9 mouse cellular contexts compared by ENCODE assay signal in genomic region chr12:30883986-30884621, GRCm38 (mm10). TPM values are rescaled to one million over a fixed set of nuclear protein-coding genes. Genes with fewer than 3 reads are reported as not detected.
DNase-seq lines count a peak whose midpoint lies in the region; ATAC-seq and TF ChIP-seq lines count a peak whose summit lies in the region.
"Had no signal": no experiment of that assay in that cellular context is flagged by ENCODE, and none has a peak within 500 bp of the region (broad histone marks: within the 10 kb centered on the region; RNA-seq: fewer than 3 reads in every experiment).

TSS of gene Alkal2 (plus strand) at chr12:30884322.

- intact Hi-C loops in left cerebral cortex, adult 2 months (cut with DNase I), result loop anchor here (5.0 to 10.0 kb wide), 2 partner anchors 177 to 829 kb away; no protein-coding TSS in a partner anchor

- H3K4me1 ChIP-seq in hindbrain, postnatal 0 days (ENCODE audit: insufficient read depth, low read length), result peaks cover 7% of the 10 kb centered on the region; the same call in 1 of the 2 replicates
- H3K4me1 ChIP-seq in midbrain, embryonic 10.5 days, result peaks cover 15% of the 10 kb centered on the region

- peak within 1 kb of the TSS; percentile 44 for H3K9ac ChIP-seq in hindbrain, postnatal 0 days (replicated peaks; ENCODE audit: low read length)

- peak within 1 kb of the TSS; percentile 52 for H3K4me3 ChIP-seq in left cerebral cortex, adult 2 months
- H3K4me3 ChIP-seq in hindbrain, postnatal 0 days (ENCODE audit: low read length), result peak within 1 kb of the TSS; percentile 53
- H3K4me3 ChIP-seq in midbrain, embryonic 10.5 days, result peak within 1 kb of the TSS; percentile 72

- H3K4me2 ChIP-seq in hindbrain, postnatal 0 days (ENCODE audit: low read depth, low read length), result peak within 1 kb of the TSS; percentile 99

- peak; percentile 49; the same call in 1 of the 2 replicates for ATAC-seq in hindbrain, postnatal 0 days
- ATAC-seq: Patski had no signal

- DNase-seq in left cerebral cortex, adult 2 months (ENCODE audit: extremely low spot score in 1 of 2, low spot score in 2 of 2), result peak in 1 of 2 experiments; percentile 15
- DNase-seq in left cerebral cortex, adult 11 months (ENCODE audit: low spot score), result no peak
- peak; percentile 53 for DNase-seq in brain, embryonic 14.5 days (ENCODE audit: low read depth)
- DNase-seq in gastrocnemius, postnatal 10 days, result peak; percentile 14
- DNase-seq in hindbrain, postnatal 0 days (ENCODE audit: low spot score), result peak; percentile 14
- DNase-seq in midbrain, embryonic 10.5 days (ENCODE audit: low spot score), result peak; percentile 48
- DNase-seq in urinary bladder, postnatal 25 days (ENCODE audit: low spot score), result no peak
- no peak for DNase-seq in urinary bladder, adult 2 months (ENCODE audit: low spot score)

- TF ChIP-seq CTCF in left cerebral cortex, adult 2 months (IDR thresholded peaks at IDR 0.05), result no peak
- no peak for TF ChIP-seq CTCF in brain, embryonic 14.5 days (IDR thresholded peaks at IDR 0.05; ENCODE audit: borderline replicate concordance, extremely low read depth, insufficient read depth, insufficient read length)
- TF ChIP-seq CTCF in hindbrain, postnatal 0 days (IDR thresholded peaks at IDR 0.05; ENCODE audit: low read depth), result no peak

- peaks cover 14% of the 10 kb centered on the region for H3K27me3 ChIP-seq in hindbrain, postnatal 0 days (ENCODE audit: insufficient read depth, low read length)
- H3K27me3 ChIP-seq in midbrain, embryonic 10.5 days (ENCODE audit: low read depth, poor library complexity, severe bottlenecking), result peaks cover 56% of the 10 kb centered on the region

- H3K27ac ChIP-seq in left cerebral cortex, adult 2 months, result no peak within 1 kb of the TSS
- no peak within 1 kb of the TSS for H3K27ac ChIP-seq in hindbrain, postnatal 0 days
- peak within 1 kb of the TSS; percentile 28; the same call in 1 of the 2 replicates for H3K27ac ChIP-seq in midbrain, embryonic 10.5 days (replicated peaks)

- no peaks in the 10 kb centered on the region for H3K36me3 ChIP-seq in hindbrain, postnatal 0 days (ENCODE audit: insufficient read depth, low read length)
- H3K36me3 ChIP-seq in midbrain, embryonic 10.5 days, result no peaks in the 10 kb centered on the region

- H3K9me3 ChIP-seq in hindbrain, postnatal 0 days (ENCODE audit: low read length), result no peaks in the 10 kb centered on the region
- H3K9me3 ChIP-seq in midbrain, embryonic 10.5 days (replicated peaks), result no peaks in the 10 kb centered on the region

- under 1% methylated on average over 56 of the region's 58 CpGs for WGBS in hindbrain, postnatal 0 days
- WGBS in midbrain, embryonic 10.5 days, result under 1% methylated on average over 58 of the region's 58 CpGs

- TF ChIP-seq POLR2A in brain, embryonic 14.5 days (IDR thresholded peaks at IDR 0.05; ENCODE audit: borderline replicate concordance, extremely low read depth, insufficient read depth, insufficient read length, poor library complexity, severe bottlenecking), result no peak

RNA-seq across cellular contexts. Expression of gene Alkal2, which starts in this region (rescaled TPM):
- 1 to 10 TPM; 2.4 to 4.2 TPM for total RNA-seq in left cerebral cortex, adult 2 months (2021)
- 0.19 and 0.55 TPM in 2 replicates for polyA plus RNA-seq in brain, embryonic 14.5 days (2012; rRNA removed)
- under 1 TPM; 0.63 to 0.87 TPM for total RNA-seq in gastrocnemius, postnatal 10 days (2021)
- total RNA-seq in hindbrain, postnatal 0 days (2014; rRNA removed), result 0.31 and 2.3 TPM in 2 replicates
- 0.85 and 0.96 TPM in 2 replicates for polyA plus RNA-seq in hindbrain, postnatal 0 days (2015; fragmentation: Nextera tagmentation; extraction: Ambion mirVana)
- 0.25 and 0.38 TPM in 2 replicates for polyA plus RNA-seq in midbrain, embryonic 10.5 days (2016; fragmentation: Nextera tagmentation; extraction: Ambion mirVana)
- 0.27 and 0.34 TPM in 2 replicates for polyA plus RNA-seq in urinary bladder, adult 2 months (2012; rRNA removed)
- polyA plus RNA-seq: Patski had no signal

Comparison
In these comparisons a context has a peak if more than half of its experiments do, and no peak if none do; other contexts are left out.
1. Peak in DNase-seq in brain, embryonic 14.5 days; RNA of the gene not detected or under 1 TPM.
2. Peak in DNase-seq in gastrocnemius, postnatal 10 days; RNA of the gene not detected or under 1 TPM.
3. Peak in DNase-seq, H3K4me3 ChIP-seq and H3K27ac ChIP-seq in midbrain, embryonic 10.5 days; RNA of the gene not detected or under 1 TPM.